Mouse (Mus musculus) neural tube, embryonic 14.5 days (tissue): ENCODE measurements around the gene Dtx1. TPM values are rescaled to one million over a fixed set of nuclear protein-coding genes. Genes with fewer than 3 reads are reported as not detected.

Source experiments
- ATAC-seq: fragments of 200-750 bp; cut with Nextera tagmentation; 2 replicates; pipeline ENCODE4 v1.8.0; 2017; ENCODE audit warnings: low read depth, mild to moderate bottlenecking, moderate TSS enrichment, moderate library complexity
- H3K27ac ChIP-seq: fragments of 300-500 bp; sonication (generic); 2 replicates; pipeline ENCODE4 v1.5.1; 2014; ENCODE audit warnings: low read depth, mild to moderate bottlenecking, control low read depth, low read length, moderate library complexity, mixed read lengths
- H3K27me3 ChIP-seq: fragments of 300-500 bp; sonication (generic); 2 replicates; pipeline ENCODE4 v1.6.1; 2014; ENCODE audit warnings: low read length; ENCODE audit not compliant: control insufficient read depth, insufficient read depth
- H3K36me3 ChIP-seq: fragments of 300-500 bp; sonication (generic); 2 replicates; pipeline ENCODE4 v1.6.1; 2014; ENCODE audit warnings: low read length, mixed read lengths; ENCODE audit not compliant: control insufficient read depth, insufficient read depth
- H3K4me1 ChIP-seq: fragments of 300-500 bp; sonication (generic); 2 replicates; pipeline ENCODE4 v1.6.1; 2014; ENCODE audit warnings: low read length; ENCODE audit not compliant: control insufficient read depth, insufficient read depth
- H3K4me2 ChIP-seq: fragments of 300-500 bp; sonication (generic); 2 replicates; pipeline ENCODE4 v1.6.1; 2014; ENCODE audit warnings: mild to moderate bottlenecking, low read depth, low read length, control low read depth
- H3K4me3 ChIP-seq: fragments of 300-500 bp; sonication (generic); 2 replicates; pipeline ENCODE4 v1.5.1; 2014; ENCODE audit warnings: low read depth, low read length, control low read depth, mixed read lengths
- H3K9ac ChIP-seq: fragments of 300-500 bp; sonication (generic); replicated peaks from 2 replicates; pipeline ENCODE4 v1.6.1; 2014; ENCODE audit warnings: low read depth, mild to moderate bottlenecking, control low read depth, low read length, mixed read lengths
- H3K9me3 ChIP-seq: fragments of 300-500 bp; sonication (generic); 2 replicates; pipeline ENCODE4 v1.6.1; 2016; ENCODE audit warnings: low read length; ENCODE audit not compliant: control insufficient read depth
- WGBS: fragments of 180-500 bp; shearing (Covaris S2); extraction: QIAGEN DNeasy Blood & Tissue Kit; methylation state at CpG from one replicate; pipeline ENCODE4 v1.1.7; 2014; 5-methylcytosine and 5-hydroxymethylcytosine counted together
- polyA plus RNA-seq: library from polyadenylated mRNA; unstranded; fragments of >200 nt; fragmentation: Nextera tagmentation; extraction: Ambion mirVana; gene quantifications from 2 replicates; pipeline ENCODE4 v1.2.1, GENCODE M21; 2014

Dtx1 gene
- 44.2 and 50.7 TPM in 2 replicates for polyA plus RNA-seq

DNA sequence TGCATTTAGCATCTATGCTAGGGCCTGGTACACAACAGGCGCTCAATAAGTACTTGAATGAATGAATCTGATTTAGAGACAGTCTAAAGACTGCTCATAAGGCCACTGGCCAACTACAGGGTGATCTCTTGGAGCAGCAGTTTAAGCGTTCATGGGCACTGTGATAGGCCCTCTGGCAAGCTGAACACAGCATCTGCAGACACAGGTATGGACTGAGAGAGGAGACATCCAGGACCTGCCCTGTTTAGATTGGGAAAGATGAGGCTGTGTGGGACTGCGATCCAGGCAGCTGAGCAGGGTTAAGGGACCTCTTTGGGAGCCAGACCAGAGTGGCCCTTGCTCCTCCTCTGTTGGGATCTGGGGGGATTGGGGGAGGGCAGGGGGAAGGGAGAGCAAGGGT is at the start of gene Dtx1:
Dtx1 (minus strand) TSS at position 101 of the 400 bp plus-strand sequence.
- H3K27me3 ChIP-seq, result peaks cover 10% of the 10 kb centered on the region
- peak within 1 kb of the TSS; percentile 87 for H3K27ac ChIP-seq
- no peaks in the 10 kb centered on the region for H3K9me3 ChIP-seq
- peak within 1 kb of the TSS; percentile 65 for H3K4me2 ChIP-seq
- H3K4me3 ChIP-seq, result peak within 1 kb of the TSS; percentile 81
- 19% methylated on average over 3 of the region's 3 CpGs for WGBS
- peaks cover 25% of the 10 kb centered on the region for H3K4me1 ChIP-seq
- no peaks in the 10 kb centered on the region for H3K36me3 ChIP-seq
- 0 out of 2 replicates have a peak, but pooled peaks have one; percentile 6 for ATAC-seq
- peak within 1 kb of the TSS; percentile 94 for H3K9ac ChIP-seq

DNA sequence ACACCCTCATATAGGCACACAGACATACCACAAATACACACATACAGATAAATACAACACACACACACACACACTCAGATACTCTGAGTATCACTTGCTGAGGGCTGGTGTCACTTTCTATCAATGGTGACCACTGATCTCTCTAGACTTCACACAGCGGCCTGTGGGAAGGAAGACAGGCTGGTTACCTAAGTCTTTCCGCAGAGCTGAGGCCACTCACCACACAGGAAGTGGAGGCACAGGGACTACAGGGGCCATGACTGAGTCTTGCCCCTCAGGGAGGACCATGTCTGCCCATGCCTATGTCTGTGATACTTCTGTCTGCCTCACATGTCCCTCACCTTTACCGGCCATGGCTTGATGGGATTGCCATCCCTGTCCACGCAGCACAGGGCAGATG is 42.5 kb upstream of the Dtx1 start:
- Histone ChIP-seq H3K4me2 (no peak overlapping the region), H3K9ac (no peak overlapping the region), H3K27me3 (no peaks in the 10 kb centered on the region), H3K4me1 (no peaks in the 10 kb centered on the region), H3K36me3 (no peaks in the 10 kb centered on the region), H3K27ac (no peak overlapping the region), H3K9me3 (no peaks in the 10 kb centered on the region), H3K4me3 (no peak overlapping the region)
- ATAC-seq, result no peak
- WGBS, result 91% methylated on average over 4 of the region's 4 CpGs

DNA sequence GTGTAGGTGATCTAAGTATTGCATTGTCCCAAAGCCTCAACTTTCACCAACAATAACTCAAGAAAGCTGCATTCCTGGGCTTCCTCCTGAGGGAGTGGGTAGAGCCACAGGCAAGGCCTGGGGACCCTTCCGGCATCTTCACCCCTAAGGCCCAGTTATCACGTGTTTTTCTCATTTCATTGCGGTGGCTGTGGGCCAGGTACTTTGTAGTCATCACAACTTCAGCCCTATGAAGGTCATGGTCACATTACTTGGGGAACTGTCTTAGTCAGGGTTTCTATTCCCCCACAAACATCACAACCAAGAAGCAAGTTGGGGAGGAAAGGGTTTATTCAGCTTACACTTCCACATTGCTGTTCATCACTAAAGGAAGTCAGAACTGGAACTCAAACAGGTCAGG is 41.1 kb upstream of the Dtx1 start:
- Histone ChIP-seq H3K4me3 (no peak overlapping the region), H3K4me1 (no peaks in the 10 kb centered on the region), H3K27me3 (no peaks in the 10 kb centered on the region), H3K9ac (no peak overlapping the region), H3K36me3 (no peaks in the 10 kb centered on the region), H3K9me3 (no peaks in the 10 kb centered on the region), H3K27ac (no peak overlapping the region), H3K4me2 (no peak overlapping the region)
- WGBS, result 77% methylated on average over 3 of the region's 3 CpGs
- ATAC-seq, result no peak

DNA sequence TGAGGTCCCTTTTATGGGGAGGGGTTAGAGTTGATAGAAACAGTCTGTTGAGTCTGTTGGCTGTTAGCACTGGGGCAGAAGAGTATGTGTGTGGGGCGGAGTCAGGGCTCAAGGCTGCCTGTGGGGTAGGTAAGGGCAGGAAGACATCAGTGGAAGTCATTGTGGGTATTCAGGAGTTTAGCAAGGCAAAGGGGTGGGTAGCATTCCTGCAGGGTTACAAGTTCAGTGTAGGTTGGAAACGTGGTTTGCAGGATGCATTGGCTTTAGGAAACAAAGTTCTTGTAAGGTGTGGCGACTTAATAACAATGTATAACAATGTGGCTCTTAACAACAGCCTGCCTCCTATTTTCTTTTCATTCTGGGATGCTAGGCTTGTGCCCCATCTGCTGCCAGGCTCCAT is 39.5 kb upstream of the Dtx1 start:
- Histone ChIP-seq H3K27me3 (no peaks in the 10 kb centered on the region), H3K9ac (no peak overlapping the region), H3K4me2 (no peak overlapping the region), H3K27ac (no peak overlapping the region), H3K4me1 (no peaks in the 10 kb centered on the region), H3K36me3 (no peaks in the 10 kb centered on the region), H3K4me3 (no peak overlapping the region), H3K9me3 (no peaks in the 10 kb centered on the region)
- 77% methylated on average over 3 of the region's 3 CpGs for WGBS
- ATAC-seq, result no peak

DNA sequence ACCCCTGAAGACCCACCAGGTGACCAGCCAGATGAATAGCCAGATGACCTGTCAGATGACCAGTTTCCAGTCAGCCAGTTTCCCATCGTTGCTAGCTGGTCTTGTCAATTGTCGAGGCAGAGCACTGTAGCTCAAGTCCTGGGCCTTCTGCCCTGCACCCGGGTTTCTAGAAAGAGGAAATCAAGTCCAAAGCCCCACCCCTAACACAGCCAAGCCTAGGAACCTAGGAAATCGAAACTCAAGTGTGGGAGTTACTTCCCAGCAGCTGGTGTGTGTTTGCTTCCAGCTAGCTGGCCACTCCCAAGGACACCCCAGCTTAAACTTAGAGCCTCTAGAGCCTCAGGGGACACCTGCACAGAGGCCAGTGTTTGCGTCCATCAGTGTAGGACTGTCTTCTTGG is 38.0 kb upstream of the Dtx1 start, which contains the start of gene Oas2:
Oas2 (minus strand) TSS at position 166 of the 400 bp plus-strand sequence.
- H3K36me3 ChIP-seq, result no peaks in the 10 kb centered on the region
- WGBS, result 72% methylated on average over 5 of the region's 5 CpGs
- no peaks in the 10 kb centered on the region for H3K9me3 ChIP-seq
- no peaks in the 10 kb centered on the region for H3K4me1 ChIP-seq
- no peak within 1 kb of the TSS for H3K4me3 ChIP-seq
- H3K27me3 ChIP-seq, result no peaks in the 10 kb centered on the region
- H3K4me2 ChIP-seq, result no peak within 1 kb of the TSS
- no peak within 1 kb of the TSS for H3K27ac ChIP-seq
- no peak within 1 kb of the TSS for H3K9ac ChIP-seq
- no peak for ATAC-seq

DNA sequence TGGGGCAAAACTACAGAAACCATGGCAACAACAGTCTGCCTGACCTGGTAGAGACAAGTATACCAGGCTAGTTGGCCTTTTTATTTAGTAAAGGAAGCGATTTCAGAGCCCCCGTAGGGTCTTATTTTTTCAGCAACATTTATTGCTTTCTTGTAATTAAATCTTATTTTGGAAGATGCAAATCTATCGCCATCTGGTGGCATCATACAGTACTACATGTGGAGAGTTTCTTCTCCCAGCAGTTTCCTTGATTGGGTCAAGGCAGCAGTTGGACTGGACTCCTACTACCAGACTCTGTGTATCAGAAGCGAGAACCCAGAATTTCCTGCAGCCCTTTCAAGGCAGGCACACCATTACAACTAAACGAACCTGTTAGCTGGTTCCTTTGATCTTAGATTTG is 34.7 kb upstream of the Dtx1 start:
- H3K9me3 ChIP-seq, result no peaks in the 10 kb centered on the region
- H3K9ac ChIP-seq, result no peak overlapping the region
- no peak overlapping the region for H3K4me3 ChIP-seq
- WGBS, result 8% methylated on average over 5 of the region's 5 CpGs
- H3K4me2 ChIP-seq, result no peak overlapping the region
- H3K27ac ChIP-seq, result no peak overlapping the region
- ATAC-seq, result no peak
- H3K4me1 ChIP-seq, result no peaks in the 10 kb centered on the region
- no peaks in the 10 kb centered on the region for H3K27me3 ChIP-seq
- H3K36me3 ChIP-seq, result no peaks in the 10 kb centered on the region

DNA sequence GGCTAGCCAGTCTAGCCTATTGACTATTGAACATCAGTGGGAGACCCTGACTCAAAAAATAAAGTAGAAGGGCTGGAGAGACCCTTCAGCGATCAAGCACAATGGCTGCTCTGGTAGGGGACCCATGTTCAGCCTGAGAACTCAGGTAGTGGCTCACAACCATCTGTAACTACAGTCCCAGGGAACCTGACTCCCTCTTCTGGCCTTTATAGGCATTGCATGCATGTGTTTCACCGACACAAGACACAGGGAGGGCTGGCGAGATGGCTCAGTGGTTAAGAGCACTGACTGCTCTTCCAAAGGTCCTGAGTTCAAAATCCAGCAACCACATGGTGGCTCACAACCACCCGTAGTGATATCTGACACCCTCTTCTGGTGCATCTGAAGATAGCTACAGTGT is 30.4 kb upstream of the Dtx1 start:
- Histone ChIP-seq H3K4me1 (no peaks in the 10 kb centered on the region), H3K4me3 (no peak overlapping the region), H3K4me2 (no peak overlapping the region), H3K9me3 (no peaks in the 10 kb centered on the region), H3K9ac (no peak overlapping the region), H3K27ac (no peak overlapping the region), H3K27me3 (no peaks in the 10 kb centered on the region), H3K36me3 (no peaks in the 10 kb centered on the region)
- 25% methylated on average over 4 of the region's 4 CpGs for WGBS
- no peak for ATAC-seq

DNA sequence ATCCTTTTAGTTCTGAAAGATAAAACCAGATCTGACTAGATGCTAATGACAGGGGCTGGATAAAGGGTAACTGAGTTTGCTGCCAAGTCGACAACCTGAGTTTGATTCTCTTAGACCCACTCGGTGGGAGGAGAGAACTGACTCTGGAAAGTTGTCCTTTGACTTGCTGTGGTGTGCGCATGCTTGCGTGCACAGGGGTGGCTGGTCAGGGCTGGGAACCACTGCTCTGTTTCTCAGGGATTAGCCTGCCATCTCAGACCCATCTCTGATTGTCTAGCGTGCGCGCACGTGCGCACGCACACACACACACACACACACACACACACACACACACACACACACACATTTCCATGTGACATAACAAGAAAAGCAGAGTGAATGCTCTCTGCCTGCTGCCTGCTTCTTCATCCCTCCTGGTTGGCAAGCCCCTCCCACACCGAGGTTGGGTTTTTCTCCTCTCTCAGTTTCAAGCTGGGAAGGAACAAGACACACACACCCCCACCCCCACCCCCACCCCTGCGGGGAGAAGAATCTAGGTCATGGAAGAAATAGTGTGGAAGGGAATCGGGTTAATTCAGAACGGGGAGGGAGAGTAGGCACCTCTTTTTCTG is 22.8 kb upstream of the Dtx1 start:
- Histone ChIP-seq H3K9ac (no peak overlapping the region), H3K4me1 (no peaks in the 10 kb centered on the region), H3K4me3 (no peak overlapping the region), H3K27me3 (no peaks in the 10 kb centered on the region), H3K9me3 (no peaks in the 10 kb centered on the region), H3K36me3 (no peaks in the 10 kb centered on the region), H3K27ac (no peak overlapping the region), H3K4me2 (no peak overlapping the region)
- WGBS, result 76% methylated on average over 14 of the region's 14 CpGs
- ATAC-seq, result no peak

DNA sequence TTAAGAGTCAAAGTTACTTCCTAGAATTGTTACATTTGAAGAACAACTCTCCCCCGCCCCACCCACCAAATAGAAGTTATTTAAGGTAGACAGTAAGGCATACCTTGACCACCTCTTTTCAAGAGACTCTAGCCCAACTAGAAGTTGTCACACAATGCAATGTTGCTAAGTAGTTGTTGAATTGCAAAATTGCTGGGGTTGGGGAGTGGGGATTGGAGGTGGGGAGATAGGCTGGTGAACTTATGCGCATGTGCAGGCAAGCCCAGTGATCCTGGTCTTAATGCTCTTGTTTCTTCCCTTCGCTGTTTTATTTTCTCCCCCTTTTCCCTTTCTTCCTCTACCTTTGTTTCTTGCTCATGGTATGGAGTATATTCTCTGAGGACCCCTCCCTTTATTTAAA is 22.0 kb upstream of the Dtx1 start:
- Histone ChIP-seq H3K9ac (no peak overlapping the region), H3K4me3 (no peak overlapping the region), H3K36me3 (no peaks in the 10 kb centered on the region), H3K4me2 (no peak overlapping the region), H3K9me3 (no peaks in the 10 kb centered on the region), H3K27ac (no peak overlapping the region), H3K4me1 (no peaks in the 10 kb centered on the region), H3K27me3 (no peaks in the 10 kb centered on the region)
- no peak for ATAC-seq
- WGBS, result 90% methylated on average over 3 of the region's 3 CpGs
